Mouse (Mus musculus): ENCODE measurements around the gene Syce1l. TPM values are rescaled to one million over a fixed set of nuclear protein-coding genes. Genes with fewer than 3 reads are reported as not detected.

Syce1l gene
- polyA plus RNA-seq, 1 experiment from 2014 or later: not detected

- Histone ChIP-seq H3K4me3 (replicated peaks) (no peak overlapping the region), H3K36me3 (no peaks in the 10 kb centered on the region), H3K27ac (no peak overlapping the region), H3K27me3 (no peaks in the 10 kb centered on the region), H3K9ac (no peak overlapping the region), H3K4me1 (replicated peaks) (no peaks in the 10 kb centered on the region), H3K4me2 (no peak overlapping the region), H3K9me3 (replicated peaks) (no peaks in the 10 kb centered on the region)
- WGBS (ENCODE audit: insufficient replicate concordance): 33% methylated on average over 4 of the region's 4 CpGs
- ATAC-seq (ENCODE audit: low read depth) (no peak), DNase-seq (no peak)
Observed at GRCm38 (mm10) chr8:113653151-113653550, 10.1 kb downstream of the Syce1l start.

DNA sequence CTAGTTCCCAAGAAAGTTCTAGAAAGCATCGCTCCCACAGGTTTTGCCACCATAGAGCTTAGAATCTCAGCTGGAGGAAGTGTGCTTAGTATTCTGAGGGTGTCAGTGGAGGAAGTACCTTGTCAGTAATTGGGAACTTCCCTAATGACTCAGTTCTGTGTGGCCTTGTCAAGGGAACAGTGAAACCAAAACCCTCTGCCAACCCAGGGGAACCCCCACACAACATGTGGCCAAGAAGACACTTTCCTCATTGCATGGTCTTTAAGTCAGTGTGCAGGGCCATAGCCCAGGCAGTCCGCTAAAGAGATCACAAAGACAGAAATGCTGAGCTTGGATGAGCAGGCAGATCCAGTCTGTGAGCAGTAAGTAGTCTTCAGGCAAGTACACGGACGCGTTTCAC is 13.1 kb downstream of the Syce1l start:
- H3K4me3 ChIP-seq (replicated peaks): no peak overlapping the region
- H3K27ac ChIP-seq: no peak overlapping the region
- ATAC-seq (ENCODE audit: low read depth): no peak
- H3K9ac ChIP-seq: no peak overlapping the region
- H3K27me3 ChIP-seq: no peaks in the 10 kb centered on the region
- WGBS (ENCODE audit: insufficient replicate concordance): 50% methylated on average over 5 of the region's 5 CpGs
- no peaks in the 10 kb centered on the region for H3K9me3 ChIP-seq (replicated peaks)
- H3K4me1 ChIP-seq (replicated peaks): no peaks in the 10 kb centered on the region
- no peaks in the 10 kb centered on the region for H3K36me3 ChIP-seq
- no peak for DNase-seq
- H3K4me2 ChIP-seq: no peak overlapping the region

GRCm38 (mm10) chr8:113656681-113657298 is 13.8 kb downstream of the Syce1l start:
- Histone ChIP-seq H3K27ac (no peak overlapping the region), H3K36me3 (no peaks in the 10 kb centered on the region), H3K27me3 (no peaks in the 10 kb centered on the region), H3K9ac (no peak overlapping the region), H3K4me3 (replicated peaks) (no peak overlapping the region), H3K4me1 (replicated peaks) (no peaks in the 10 kb centered on the region), H3K4me2 (no peak overlapping the region), H3K9me3 (replicated peaks) (no peaks in the 10 kb centered on the region)
- ATAC-seq (ENCODE audit: low read depth) (no peak), DNase-seq (no peak)
- WGBS (ENCODE audit: insufficient replicate concordance): 65% methylated on average over 11 of the region's 11 CpGs

DNA sequence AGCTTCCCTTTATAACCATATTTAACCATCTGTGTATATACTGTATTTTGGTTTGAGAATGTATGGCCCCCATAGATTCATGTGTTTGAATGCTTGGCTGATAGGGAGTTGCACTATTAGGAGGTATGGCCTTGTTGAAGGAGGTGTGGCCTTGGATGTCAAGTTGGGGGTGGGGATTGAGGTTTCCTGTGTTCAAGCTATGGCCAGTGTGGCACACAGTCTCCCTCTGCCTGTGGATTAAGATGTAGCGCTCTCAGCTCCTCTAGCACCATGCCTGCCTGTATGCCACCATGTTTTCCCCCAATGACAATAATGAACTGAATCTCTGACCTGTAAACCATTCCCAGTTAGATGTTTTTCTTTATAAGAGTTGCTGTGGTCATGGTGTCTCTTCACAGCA is 17.1 kb downstream of the Syce1l start:
- no peaks in the 10 kb centered on the region for H3K9me3 ChIP-seq (replicated peaks)
- H3K27ac ChIP-seq: no peak overlapping the region
- H3K4me3 ChIP-seq (replicated peaks): no peak overlapping the region
- DNase-seq (no peak), ATAC-seq (ENCODE audit: low read depth) (no peak)
- H3K4me2 ChIP-seq: no peak overlapping the region
- no peaks in the 10 kb centered on the region for H3K4me1 ChIP-seq (replicated peaks)
- 88% methylated on average over 1 of the region's 1 CpGs for WGBS (ENCODE audit: insufficient replicate concordance)
- H3K9ac ChIP-seq: no peak overlapping the region
- no peaks in the 10 kb centered on the region for H3K36me3 ChIP-seq
- no peaks in the 10 kb centered on the region for H3K27me3 ChIP-seq

DNA sequence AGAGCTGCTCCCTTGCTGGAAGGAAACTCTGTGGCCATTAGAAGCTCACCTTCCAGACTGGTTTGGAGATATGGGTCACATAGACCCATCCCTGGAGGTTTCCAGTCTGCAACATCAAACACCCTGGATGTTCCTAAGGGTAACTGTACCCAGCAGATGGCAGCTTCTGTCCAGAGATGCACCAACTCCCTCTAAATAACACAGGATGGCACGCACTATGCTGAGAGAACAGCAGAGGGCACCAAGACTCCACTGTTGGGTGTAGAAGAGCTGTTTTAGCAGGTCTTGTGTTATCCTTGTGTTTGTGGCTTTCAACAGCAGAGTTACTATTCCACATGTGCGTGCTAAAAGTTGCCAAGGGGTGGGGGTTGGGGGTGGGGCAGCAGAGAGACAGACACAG is 21.5 kb downstream of the Syce1l start:
- Histone ChIP-seq H3K9me3 (replicated peaks) (no peaks in the 10 kb centered on the region), H3K4me3 (replicated peaks) (no peak overlapping the region), H3K27ac (no peak overlapping the region), H3K27me3 (no peaks in the 10 kb centered on the region), H3K4me2 (no peak overlapping the region), H3K36me3 (no peaks in the 10 kb centered on the region), H3K4me1 (replicated peaks) (no peaks in the 10 kb centered on the region), H3K9ac (no peak overlapping the region)
- DNase-seq: peak; percentile 13
- ATAC-seq (ENCODE audit: low read depth): no peak
- WGBS (ENCODE audit: insufficient replicate concordance): 4% methylated on average over 2 of the region's 2 CpGs

GRCm38 (mm10) chr8:113665036-113665435 is 22.0 kb downstream of the Syce1l start:
- H3K4me1 ChIP-seq (replicated peaks): no peaks in the 10 kb centered on the region
- H3K27ac ChIP-seq: no peak overlapping the region
- WGBS (ENCODE audit: insufficient replicate concordance): 45% methylated on average over 4 of the region's 4 CpGs
- no peak overlapping the region for H3K4me3 ChIP-seq (replicated peaks)
- H3K4me2 ChIP-seq: no peak overlapping the region
- ATAC-seq (ENCODE audit: low read depth): no peak
- no peaks in the 10 kb centered on the region for H3K9me3 ChIP-seq (replicated peaks)
- no peak for DNase-seq
- no peak overlapping the region for H3K9ac ChIP-seq
- no peaks in the 10 kb centered on the region for H3K36me3 ChIP-seq
- no peaks in the 10 kb centered on the region for H3K27me3 ChIP-seq

DNA sequence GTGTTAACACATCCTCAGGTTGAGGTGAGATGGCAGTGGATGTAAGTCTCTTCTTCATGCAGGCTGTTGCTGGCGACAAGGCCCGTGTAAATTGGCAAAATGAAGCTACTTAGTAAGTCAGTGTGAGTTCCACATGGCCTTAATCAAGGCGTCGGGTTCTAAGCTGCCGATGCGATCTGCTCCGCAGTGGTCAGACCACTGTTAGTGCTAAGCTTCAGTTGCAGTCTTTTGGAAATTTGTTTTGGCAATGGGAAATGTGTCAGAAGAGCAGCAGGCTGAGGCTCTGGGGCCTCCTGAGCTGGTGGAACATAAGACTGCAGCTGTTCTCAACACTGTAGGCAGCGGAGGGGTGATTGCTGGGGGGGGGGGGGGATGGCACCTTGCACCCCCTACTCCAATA is 22.9 kb downstream of the Syce1l start:
- Histone ChIP-seq H3K27ac (no peak overlapping the region), H3K4me1 (replicated peaks) (no peaks in the 10 kb centered on the region), H3K9me3 (replicated peaks) (no peaks in the 10 kb centered on the region), H3K4me2 (no peak overlapping the region), H3K27me3 (no peaks in the 10 kb centered on the region), H3K36me3 (no peaks in the 10 kb centered on the region), H3K9ac (no peak overlapping the region), H3K4me3 (replicated peaks) (no peak overlapping the region)
- DNase-seq: no peak
- ATAC-seq (ENCODE audit: low read depth): no peak
- 68% methylated on average over 8 of the region's 8 CpGs for WGBS (ENCODE audit: insufficient replicate concordance)

GRCm38 (mm10) chr8:113666714-113667432 is 23.9 kb downstream of the Syce1l start:
- H3K27me3 ChIP-seq: no peaks in the 10 kb centered on the region
- no peak overlapping the region for H3K4me2 ChIP-seq
- H3K9me3 ChIP-seq (replicated peaks): no peaks in the 10 kb centered on the region
- H3K4me1 ChIP-seq (replicated peaks): no peaks in the 10 kb centered on the region
- no peak overlapping the region for H3K9ac ChIP-seq
- DNase-seq: no peak
- H3K4me3 ChIP-seq (replicated peaks): no peak overlapping the region
- no peaks in the 10 kb centered on the region for H3K36me3 ChIP-seq
- H3K27ac ChIP-seq: no peak overlapping the region
- ATAC-seq (ENCODE audit: low read depth): no peak
- WGBS (ENCODE audit: insufficient replicate concordance): 66% methylated on average over 16 of the region's 16 CpGs

DNA sequence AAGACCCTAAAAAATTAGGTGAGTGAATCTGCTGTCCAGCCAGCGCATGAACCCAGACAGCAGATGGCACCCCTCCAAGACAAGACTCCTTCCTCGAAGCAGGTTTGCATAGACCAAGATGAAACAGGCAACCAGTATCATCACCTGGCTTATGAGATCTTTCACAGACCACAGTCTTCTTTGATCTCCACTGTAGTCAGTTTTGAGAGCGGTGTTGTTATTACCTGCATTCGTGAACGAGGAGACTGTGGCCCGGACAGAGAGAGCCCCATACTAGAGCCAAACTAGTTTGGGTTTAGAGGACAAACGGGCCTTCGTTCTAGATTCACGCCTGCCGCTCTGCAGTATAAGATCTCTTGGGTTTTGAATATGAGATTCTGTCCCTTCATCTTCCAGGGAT is 26.9 kb downstream of the Syce1l start:
- Histone ChIP-seq H3K36me3 (no peaks in the 10 kb centered on the region), H3K27me3 (no peaks in the 10 kb centered on the region), H3K9ac (no peak overlapping the region), H3K27ac (no peak overlapping the region), H3K4me2 (no peak overlapping the region), H3K9me3 (replicated peaks) (no peaks in the 10 kb centered on the region), H3K4me3 (replicated peaks) (no peak overlapping the region), H3K4me1 (replicated peaks) (no peaks in the 10 kb centered on the region)
- 76% methylated on average over 10 of the region's 10 CpGs for WGBS (ENCODE audit: insufficient replicate concordance)
- ATAC-seq (ENCODE audit: low read depth): no peak
- no peak for DNase-seq

DNA sequence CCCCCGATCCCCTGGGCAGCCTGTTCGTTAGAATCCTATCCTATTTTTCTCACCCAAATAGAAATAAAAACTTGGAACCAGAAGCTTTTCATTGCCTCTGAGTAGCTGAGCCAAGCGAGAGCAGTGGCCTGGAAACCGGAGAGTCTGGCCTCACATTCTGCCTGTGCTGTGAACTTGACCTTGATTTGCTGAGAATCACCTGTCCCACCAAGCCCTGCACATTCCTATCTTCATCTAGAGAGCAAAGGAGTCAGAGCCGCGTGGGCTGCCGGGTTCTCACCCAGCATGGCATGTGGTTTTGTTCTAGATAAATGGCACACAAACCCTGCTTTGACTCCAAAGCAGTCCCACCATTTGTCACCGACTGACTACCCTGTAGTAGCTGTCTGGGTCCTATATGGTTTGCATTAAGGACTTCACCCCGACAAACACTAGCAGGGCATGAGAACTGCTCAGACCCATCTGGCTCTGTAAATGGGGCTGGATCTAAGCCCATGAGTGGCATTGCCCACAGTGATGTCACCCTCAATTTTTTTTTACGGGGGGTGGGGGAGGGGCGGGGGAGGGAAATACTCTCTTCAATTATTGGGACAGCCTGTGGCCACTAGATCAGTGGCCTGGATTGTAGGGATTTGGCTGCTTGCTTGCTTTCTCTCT is 29.7 kb downstream of the Syce1l start:
- DNase-seq (no peak), ATAC-seq (ENCODE audit: low read depth) (no peak)
- Histone ChIP-seq H3K9ac (no peak overlapping the region), H3K4me2 (no peak overlapping the region), H3K4me3 (replicated peaks) (no peak overlapping the region), H3K27me3 (no peaks in the 10 kb centered on the region), H3K36me3 (no peaks in the 10 kb centered on the region), H3K27ac (no peak overlapping the region), H3K4me1 (replicated peaks) (no peaks in the 10 kb centered on the region), H3K9me3 (replicated peaks) (no peaks in the 10 kb centered on the region)
- 71% methylated on average over 11 of the region's 11 CpGs for WGBS (ENCODE audit: insufficient replicate concordance)

GRCm38 (mm10) chr8:113673300-113673699 is 30.3 kb downstream of the Syce1l start:
- no peaks in the 10 kb centered on the region for H3K9me3 ChIP-seq (replicated peaks)
- no peak overlapping the region for H3K9ac ChIP-seq
- H3K4me3 ChIP-seq (replicated peaks): no peak overlapping the region
- H3K27me3 ChIP-seq: no peaks in the 10 kb centered on the region
- H3K4me1 ChIP-seq (replicated peaks): no peaks in the 10 kb centered on the region
- H3K4me2 ChIP-seq: no peak overlapping the region
- H3K36me3 ChIP-seq: no peaks in the 10 kb centered on the region
- WGBS (ENCODE audit: insufficient replicate concordance): 49% methylated on average over 3 of the region's 3 CpGs
- no peak for ATAC-seq (ENCODE audit: low read depth)
- no peak overlapping the region for H3K27ac ChIP-seq
- DNase-seq: no peak

- 63% methylated on average over 3 of the region's 3 CpGs for WGBS (ENCODE audit: insufficient replicate concordance)
- DNase-seq: no peak
- Histone ChIP-seq H3K4me1 (replicated peaks) (no peaks in the 10 kb centered on the region), H3K4me2 (no peak overlapping the region), H3K9ac (no peak overlapping the region), H3K27me3 (no peaks in the 10 kb centered on the region), H3K9me3 (replicated peaks) (no peaks in the 10 kb centered on the region), H3K36me3 (no peaks in the 10 kb centered on the region), H3K27ac (no peak overlapping the region), H3K4me3 (replicated peaks) (no peak overlapping the region)
- no peak for ATAC-seq (ENCODE audit: low read depth)
Observed at GRCm38 (mm10) chr8:113674611-113675010, 31.6 kb downstream of the Syce1l start.

Data from liver, embryonic 13.5 days (tissue).